Mouse (Mus musculus) ZHBTc4 (cell line): Measurements from ENCODE around the gene Synm.

Source experiments
- DNase-seq: peaks from one replicate; pipeline ENCODE4 v3.0.0-alpha.2; 2011; ENCODE audit warnings: low read depth, low spot score

The Synm gene

DNA sequence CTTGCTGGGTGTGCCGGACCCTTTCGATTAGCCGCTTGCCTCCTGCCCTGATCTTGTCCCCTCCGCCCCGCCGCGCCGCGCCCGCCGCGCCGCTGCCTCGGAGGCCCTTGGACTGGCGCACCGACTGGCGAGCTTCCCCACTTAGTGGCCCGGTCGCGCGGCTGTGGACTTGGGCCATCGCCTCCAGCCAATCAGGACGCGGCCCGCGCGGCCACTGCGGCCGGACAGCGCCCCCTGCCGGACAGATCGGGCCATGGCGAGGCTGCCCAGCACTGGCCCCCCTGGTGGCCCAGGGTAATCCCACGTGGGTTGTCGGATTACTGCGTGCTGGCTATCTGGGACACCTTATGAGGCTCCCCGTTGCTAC lies at the start of gene Synm:
Synm (minus strand) TSS at position 114 of the 367 bp plus-strand sequence.
- DNase-seq, result peak; percentile 93

- DNase-seq, result no peak
Observed at GRCm38 (mm10) chr7:67803857-67804215, 44.3 kb upstream of the Synm start.

DNA sequence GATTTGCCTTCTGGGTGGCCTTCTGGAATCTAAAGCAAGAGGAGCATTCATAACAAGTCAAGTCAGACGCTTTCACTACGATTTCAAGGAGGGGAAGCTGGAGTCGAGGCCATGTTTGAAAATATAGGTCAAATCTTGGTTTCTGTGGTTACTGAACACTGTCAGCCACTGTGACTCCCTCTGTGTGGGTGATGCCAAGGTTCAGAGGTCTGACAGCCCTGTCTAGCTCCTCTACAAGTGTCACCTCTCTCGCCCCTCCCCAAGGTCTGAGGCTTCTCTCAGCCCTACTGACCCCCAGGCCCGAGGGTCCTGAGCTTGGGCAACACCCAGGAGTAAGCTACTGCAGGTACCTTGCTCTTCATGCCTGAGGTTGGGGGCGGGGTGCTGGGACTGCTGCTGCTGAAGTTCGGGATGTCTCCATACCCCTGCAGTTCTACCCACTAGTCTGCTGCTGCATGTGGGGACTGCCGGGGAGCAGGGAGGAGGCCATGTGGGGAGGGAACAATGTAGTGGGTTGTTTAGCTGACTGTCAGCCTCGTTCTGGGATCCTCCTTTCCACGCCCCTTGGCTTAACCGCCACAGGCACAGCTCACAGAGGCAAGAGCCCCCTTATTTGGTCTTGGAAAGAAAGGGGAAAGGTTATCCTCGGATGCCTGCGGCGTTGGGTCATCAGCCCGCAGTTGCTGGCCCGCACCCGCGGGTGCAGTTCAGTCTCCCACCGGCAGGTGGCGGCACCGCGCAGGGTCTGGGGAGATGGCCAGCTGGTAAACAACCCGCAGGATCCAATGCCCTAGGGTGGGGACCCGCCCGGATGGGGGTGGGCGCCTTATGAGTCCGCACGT lies 43.7 kb upstream of the Synm start:
- peak; percentile 86 for DNase-seq

DNA sequence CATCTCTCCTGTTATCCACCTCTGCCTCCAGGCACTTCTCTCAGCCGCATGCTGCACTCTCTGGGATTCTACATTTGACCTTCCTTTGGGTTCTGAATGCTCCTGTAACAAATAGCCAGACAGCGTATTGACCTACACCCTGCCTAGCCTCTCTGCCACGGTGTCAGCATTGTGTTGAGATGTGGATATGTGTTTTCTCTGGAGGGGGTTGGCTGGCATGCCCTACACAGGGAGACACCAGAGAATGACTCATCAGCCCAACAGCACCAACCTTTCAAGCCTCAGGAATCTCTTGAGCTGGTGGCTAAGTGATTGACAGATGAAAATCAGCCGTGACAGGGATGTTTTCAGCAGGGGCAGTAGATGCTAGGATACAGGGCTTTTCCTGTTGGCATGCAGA lies 41.5 kb upstream of the Synm start:
- DNase-seq, result no peak

GRCm38 (mm10) chr7:67800547-67800946 lies 41.0 kb upstream of the Synm start:
- DNase-seq, result no peak

DNA sequence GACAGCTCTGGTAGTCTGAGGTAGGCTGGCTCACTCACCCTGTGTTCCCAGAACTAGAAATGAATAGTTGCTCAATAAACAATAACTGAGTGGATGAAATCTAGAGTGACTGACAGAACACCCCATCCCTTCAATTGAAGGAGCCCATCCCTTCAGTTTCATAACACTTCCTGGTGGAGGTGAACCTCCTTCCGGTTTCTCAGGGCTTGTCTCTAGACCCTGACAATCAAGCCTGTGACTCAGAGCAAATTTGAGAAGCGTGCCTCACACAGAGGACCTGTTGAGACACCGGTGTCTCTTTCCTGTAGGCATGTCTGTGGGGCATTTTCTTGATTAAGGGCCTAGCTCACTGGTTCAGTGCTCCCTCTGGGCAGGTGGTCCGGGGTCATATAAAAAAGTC lies 38.9 kb upstream of the Synm start:
- no peak for DNase-seq

GRCm38 (mm10) chr7:67797065-67797464 lies 37.5 kb upstream of the Synm start:
- DNase-seq, result no peak

- no peak for DNase-seq
Observed at GRCm38 (mm10) chr7:67793449-67793848, 33.9 kb upstream of the Synm start.

- no peak for DNase-seq
Observed at GRCm38 (mm10) chr7:67791256-67791655, 31.7 kb upstream of the Synm start.

DNA sequence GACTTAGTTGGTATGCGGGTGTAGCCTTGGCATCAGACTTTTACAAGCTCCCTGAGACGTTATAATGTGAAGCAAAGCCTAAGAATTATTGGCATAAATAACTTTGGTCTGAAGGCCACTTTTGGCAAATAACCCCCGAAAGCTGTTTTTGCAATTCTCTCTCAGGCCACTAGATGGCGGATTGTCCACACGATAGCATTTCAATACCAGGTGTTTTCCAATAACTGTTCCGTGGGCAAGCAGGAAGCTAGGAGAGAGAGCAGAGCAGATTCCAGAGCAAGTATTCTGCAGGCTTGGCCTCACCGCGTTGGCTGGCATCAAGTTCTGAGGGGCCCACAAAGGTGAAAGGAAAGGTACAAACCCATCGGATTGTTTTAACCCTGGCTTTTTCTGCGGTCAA lies 29.2 kb upstream of the Synm start:
- peak; percentile 74 for DNase-seq

DNA sequence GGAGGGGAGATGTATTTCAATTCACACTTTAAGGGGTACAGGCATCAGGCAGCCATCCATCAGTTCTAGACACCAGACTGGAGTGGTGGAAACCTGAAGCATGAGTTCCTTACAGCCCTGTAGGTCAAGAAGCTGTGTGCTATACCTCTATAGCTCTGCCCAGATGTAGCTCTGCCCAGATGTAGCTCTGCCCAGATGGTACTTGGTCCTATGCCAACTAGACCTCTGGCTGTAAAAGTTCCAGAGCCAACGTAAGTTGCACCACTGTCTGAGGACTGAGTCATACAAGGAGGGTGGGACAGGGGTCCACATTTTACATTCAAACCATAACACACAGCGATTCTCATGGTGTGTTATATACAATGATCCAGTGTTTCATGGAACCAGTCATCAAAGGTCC lies 28.3 kb upstream of the Synm start:
- no peak for DNase-seq

DNA sequence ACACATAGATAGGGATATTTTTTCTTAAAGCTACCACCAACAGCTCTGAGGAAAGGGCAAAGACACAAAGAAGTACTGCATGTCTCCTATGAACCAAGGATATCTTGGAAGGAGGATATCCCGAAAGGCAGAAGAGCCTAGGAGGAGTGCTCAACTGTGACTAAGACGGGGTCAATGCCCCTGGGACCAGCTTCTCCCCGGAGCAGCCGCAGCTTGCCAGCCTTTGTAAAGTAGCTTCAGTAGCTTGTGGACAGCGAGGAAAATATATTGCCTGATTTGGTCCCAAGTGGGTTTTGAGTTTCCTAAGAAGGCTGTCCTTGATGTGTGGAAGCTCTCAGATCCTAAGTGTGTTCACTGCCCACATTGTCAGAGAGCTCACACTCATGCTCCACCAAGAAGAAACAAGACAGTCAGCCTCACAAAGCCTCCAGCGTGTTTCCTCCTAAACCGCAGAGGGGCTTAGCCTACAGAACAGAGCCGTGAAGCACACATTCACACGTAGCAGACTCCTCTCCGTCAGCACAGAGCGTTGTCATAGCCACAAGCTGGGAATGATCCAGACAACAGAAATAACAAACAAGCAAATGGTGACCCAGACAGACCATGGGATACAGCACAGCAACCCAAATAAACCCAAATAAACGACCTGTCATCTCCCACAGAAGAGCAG lies 17.2 kb upstream of the Synm start:
- DNase-seq, result no peak

GRCm38 (mm10) chr7:67775623-67776022 lies 16.1 kb upstream of the Synm start:
- no peak for DNase-seq

GRCm38 (mm10) chr7:67772231-67772630 lies 12.7 kb upstream of the Synm start:
- no peak for DNase-seq

- DNase-seq, result no peak
Observed at GRCm38 (mm10) chr7:67769487-67769886, 9.9 kb upstream of the Synm start.

DNA sequence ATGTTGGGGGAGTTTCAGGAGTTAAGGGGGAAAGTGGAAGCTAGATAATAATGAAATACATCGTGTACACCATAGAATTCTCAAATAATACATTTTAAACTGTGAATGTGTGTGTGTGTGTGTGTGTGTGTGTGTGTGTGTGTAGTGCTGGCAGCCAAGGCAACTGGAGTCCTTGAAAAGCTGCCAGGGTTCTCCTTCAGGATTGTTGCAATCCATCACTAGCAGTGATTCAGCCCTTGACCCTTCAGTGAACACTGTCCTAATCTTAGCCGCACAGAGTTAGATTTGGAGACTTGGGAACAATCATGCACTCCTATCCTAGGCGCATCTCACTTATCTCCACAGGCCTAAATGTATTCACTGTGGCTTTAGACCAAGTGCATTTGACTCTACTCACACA lies 8.6 kb upstream of the Synm start:
- DNase-seq, result no peak

DNA sequence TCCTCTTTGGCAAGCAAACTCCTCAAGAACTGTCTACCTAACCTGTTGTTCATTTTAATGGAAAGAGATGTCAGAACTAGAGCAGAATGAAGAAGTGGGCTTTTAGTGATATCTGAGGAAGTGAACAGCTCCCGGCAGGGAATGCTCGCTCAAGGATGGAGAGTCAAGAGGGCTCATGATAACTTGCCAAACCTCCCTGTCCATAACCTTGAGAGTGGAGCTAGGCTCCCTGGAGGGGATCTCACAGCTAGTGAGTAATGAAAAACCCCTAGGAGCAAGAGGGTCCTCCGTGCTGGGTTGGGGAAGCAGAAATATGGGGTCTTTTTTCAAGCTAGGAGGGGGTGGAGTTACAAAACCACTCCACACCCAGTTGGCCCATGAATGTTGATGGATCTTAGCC lies 4.1 kb upstream of the Synm start:
- DNase-seq, result no peak

- peak; percentile 93 for DNase-seq
Observed at GRCm38 (mm10) chr7:67758858-67759628, 499 bp downstream of the Synm start.

- DNase-seq, result no peak
Observed at GRCm38 (mm10) chr7:67758506-67758857, 1.1 kb downstream of the Synm start.

DNA sequence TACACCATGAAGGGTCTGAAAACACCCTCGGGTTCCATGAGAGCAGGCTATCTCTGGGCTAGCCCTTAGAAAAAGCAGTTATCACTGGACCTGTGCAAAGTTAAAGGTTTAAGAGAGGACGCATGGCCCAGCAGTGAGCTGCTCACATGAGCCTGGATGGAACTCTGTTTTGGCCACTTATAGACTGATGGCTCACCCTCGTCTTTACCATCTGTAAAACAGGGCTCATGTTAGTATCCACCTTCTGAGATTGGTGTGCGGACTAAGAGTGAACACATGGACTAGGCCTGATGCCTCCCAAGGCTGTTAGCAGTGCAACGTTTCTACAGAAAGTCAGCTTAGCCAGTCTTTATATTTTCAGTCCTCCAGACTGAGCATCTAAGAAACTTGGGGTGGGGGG lies 2.9 kb downstream of the Synm start:
- DNase-seq, result no peak

GRCm38 (mm10) chr7:67755366-67755765 lies 4.2 kb downstream of the Synm start:
- no peak for DNase-seq

DNA sequence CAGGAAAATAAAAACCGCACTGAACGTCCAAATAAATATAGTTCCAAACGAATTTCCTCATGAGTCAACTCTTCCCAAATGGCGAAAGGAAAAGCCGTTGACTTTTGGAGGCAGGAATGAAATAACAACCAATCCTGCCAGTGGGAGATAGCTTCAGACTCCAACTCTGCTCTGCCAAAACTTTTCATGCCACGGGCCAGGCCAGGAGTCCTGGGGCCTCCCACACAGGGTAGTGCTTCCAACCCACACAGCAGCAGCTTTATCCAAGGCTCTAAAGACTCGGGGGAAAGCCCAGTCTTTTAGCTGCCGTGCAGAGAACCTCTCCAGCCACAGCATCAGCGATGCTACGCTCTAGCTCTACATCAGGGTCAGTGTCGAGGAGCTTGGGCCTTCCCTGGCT lies 4.9 kb downstream of the Synm start:
- no peak for DNase-seq
